Mouse (Mus musculus): ENCODE data around the gene Pcp2. TPM values are rescaled to one million over a fixed set of nuclear protein-coding genes. Genes with fewer than 3 reads are reported as not detected.

Gene Pcp2
- polyA plus RNA-seq, 1 experiment, result 2,128 TPM

DNA sequence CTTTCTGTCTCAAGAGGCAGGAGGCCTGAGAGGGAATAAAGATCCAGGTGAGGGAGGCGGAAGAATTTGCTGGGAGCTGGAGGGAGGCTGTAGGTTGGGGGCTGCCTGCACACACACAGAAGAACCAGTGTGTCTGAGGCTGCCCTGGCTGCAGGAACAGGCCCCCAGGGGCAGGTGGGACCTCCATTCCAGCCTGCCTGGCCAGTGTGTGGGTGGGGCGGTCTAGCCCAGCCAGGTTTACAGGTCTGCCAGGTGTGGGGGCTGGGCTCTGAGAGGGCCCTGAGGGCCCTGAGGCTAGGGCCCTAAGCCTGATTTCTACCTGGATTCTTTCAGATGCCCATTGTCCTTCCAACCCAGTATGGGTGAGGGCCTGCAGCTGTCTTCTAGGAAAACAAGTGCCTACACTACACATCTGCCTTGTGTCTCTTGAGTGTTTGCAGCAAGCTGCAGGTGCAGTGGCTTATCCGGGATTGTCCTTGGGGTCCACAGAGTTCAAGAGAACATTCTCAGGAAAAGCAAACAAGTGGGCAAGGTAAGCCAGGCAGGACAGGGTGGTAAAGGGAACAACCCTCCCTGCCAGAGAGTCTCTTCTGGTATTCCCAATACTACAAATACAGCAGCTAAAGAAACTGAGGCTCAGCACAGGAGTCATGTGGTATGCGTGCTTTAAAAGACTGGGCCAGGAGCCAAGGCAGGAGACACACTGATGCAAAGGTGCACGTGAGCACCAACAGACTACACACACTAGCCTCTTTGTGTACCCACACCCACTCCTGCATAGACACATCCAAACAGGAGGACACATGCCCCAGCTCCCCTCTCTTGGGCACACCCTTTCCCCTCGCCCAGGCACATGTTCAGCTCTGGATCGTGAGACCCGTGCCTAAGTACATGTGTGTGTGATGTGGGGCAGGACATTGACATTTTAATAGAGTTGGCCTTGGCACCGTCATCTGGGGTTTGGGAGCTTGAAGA, 45.7 kb downstream of the Pcp2 start:
- no peak for DNase-seq
- H3K27me3 ChIP-seq (ENCODE audit: control insufficient read depth, insufficient read depth, low read length), result no peaks in the 10 kb centered on the region
- no peak for TF ChIP-seq CTCF (IDR thresholded peaks at IDR 0.05; ENCODE audit: borderline replicate concordance, insufficient read depth, low read depth, low read length)
- TF ChIP-seq POLR2A (IDR thresholded peaks at IDR 0.05; ENCODE audit: borderline replicate concordance, insufficient read depth, low read length), result no peak
- no peak overlapping the region for H3K4me3 ChIP-seq (replicated peaks; ENCODE audit: insufficient read depth, low read depth, low read length)
- WGBS, result 81% methylated on average over 9 of the region's 9 CpGs
- no peak overlapping the region for H3K27ac ChIP-seq (ENCODE audit: insufficient read depth, low read length)
- no peaks in the 10 kb centered on the region for H3K4me1 ChIP-seq (ENCODE audit: control insufficient read depth, insufficient read depth, low read length)

DNA sequence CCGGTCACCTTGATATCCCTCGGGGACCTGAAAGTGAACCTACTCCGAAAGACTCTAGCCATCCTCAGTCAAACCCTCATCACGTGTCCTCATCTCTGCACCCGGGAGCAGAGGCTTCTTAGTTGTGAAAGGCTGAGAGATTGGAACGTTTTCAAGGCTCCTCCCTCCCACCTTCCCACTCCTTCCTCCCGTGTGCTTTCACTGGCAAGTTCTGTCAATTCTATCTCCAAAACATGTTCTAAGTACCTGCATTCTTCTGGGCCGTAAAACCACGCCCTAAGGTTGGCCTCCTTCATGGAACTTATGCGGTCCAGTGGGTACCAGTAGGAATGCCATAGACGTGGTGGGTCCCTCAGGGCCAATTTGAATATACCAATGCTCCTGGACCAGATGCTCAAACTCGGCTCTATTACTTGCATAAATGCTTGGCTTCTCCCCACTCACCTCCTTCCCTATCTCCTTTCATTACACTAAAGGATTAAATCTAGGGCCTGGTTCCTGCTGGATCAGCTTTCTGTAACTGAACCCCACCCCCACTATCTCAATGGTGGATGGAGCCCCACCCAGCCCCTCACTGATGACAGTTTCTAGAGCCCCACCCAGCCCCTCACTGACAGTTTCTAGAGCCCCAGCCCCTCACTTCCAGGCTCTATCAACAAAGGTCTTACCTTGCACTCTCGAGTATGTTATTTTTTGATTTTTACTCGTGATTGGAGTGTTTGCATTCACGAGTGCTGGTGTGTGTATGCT, 49.0 kb downstream of the Pcp2 start:
- no peak for DNase-seq
- H3K27me3 ChIP-seq (ENCODE audit: control insufficient read depth, insufficient read depth, low read length), result no peaks in the 10 kb centered on the region
- H3K4me3 ChIP-seq (replicated peaks; ENCODE audit: insufficient read depth, low read depth, low read length), result no peak overlapping the region
- H3K27ac ChIP-seq (ENCODE audit: insufficient read depth, low read length), result no peak overlapping the region
- WGBS, result 63% methylated on average over 15 of the region's 15 CpGs
- TF ChIP-seq CTCF (IDR thresholded peaks at IDR 0.05; ENCODE audit: borderline replicate concordance, insufficient read depth, low read depth, low read length), result no peak
- TF ChIP-seq POLR2A (IDR thresholded peaks at IDR 0.05; ENCODE audit: borderline replicate concordance, insufficient read depth, low read length), result no peak
- H3K4me1 ChIP-seq (ENCODE audit: control insufficient read depth, insufficient read depth, low read length), result no peaks in the 10 kb centered on the region

DNA sequence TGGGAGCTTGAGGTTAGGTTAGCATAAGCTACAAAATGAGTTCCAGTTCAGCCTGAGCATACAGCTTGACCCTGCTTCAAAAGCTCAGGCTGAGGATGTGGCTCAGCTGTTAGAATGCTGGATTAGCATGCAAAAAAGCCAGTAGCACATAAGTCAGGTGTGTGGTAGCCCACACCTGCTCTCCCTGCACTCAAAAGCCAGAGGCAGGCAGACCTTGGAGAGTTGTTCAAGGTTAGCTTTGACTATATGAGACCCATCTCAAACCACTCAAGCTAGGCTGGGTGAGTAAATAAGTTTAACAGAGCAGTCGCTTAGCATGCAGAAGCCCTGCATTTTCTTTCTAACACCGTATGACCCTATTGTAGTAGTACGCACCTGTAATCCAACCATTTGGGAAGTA, 50.8 kb downstream of the Pcp2 start:
- TF ChIP-seq POLR2A (IDR thresholded peaks at IDR 0.05; ENCODE audit: borderline replicate concordance, insufficient read depth, low read length) (no peak), CTCF (IDR thresholded peaks at IDR 0.05; ENCODE audit: borderline replicate concordance, insufficient read depth, low read depth, low read length) (no peak)
- no peak for DNase-seq
- H3K4me3 ChIP-seq (replicated peaks; ENCODE audit: insufficient read depth, low read depth, low read length), result no peak overlapping the region
- no peak overlapping the region for H3K27ac ChIP-seq (ENCODE audit: insufficient read depth, low read length)
- WGBS, result 93% methylated on average over 3 of the region's 3 CpGs
- no peaks in the 10 kb centered on the region for H3K4me1 ChIP-seq (ENCODE audit: control insufficient read depth, insufficient read depth, low read length)
- H3K27me3 ChIP-seq (ENCODE audit: control insufficient read depth, insufficient read depth, low read length), result no peaks in the 10 kb centered on the region

Other genes starting within 250 kb of the Pcp2 start
- gene Arhgef18, start 232.5 kb downstream of the Pcp2 start, polyA plus RNA-seq (2012; rRNA removed), result 31.2 and 34.0 TPM in 2 replicates
- 1.2 and 1.5 TPM in 2 replicates for gene Pex11g, start 157.9 kb downstream of the Pcp2 start, polyA plus RNA-seq (2012; rRNA removed)
- gene Tex45, start 154.7 kb downstream of the Pcp2 start, polyA plus RNA-seq (2012; rRNA removed), result 0.08 and 0.26 TPM in 2 replicates
- gene Zfp358, start 132.4 kb downstream of the Pcp2 start, polyA plus RNA-seq (2012; rRNA removed), result 47.2 and 49.6 TPM in 2 replicates
- 295 and 322 TPM in 2 replicates for gene Mcoln1, start 125.1 kb downstream of the Pcp2 start, polyA plus RNA-seq (2012; rRNA removed)
- 80.0 and 83.9 TPM in 2 replicates for gene Pnpla6, start 110.2 kb downstream of the Pcp2 start, polyA plus RNA-seq (2012; rRNA removed)
- gene C330021F23Rik, start 57.6 kb downstream of the Pcp2 start, polyA plus RNA-seq (2012; rRNA removed), result 0.28 and 0.30 TPM in 2 replicates
- gene Camsap3, start 38.3 kb downstream of the Pcp2 start, polyA plus RNA-seq (2012; rRNA removed), result 31.4 and 32.1 TPM in 2 replicates
- 63.5 and 71.7 TPM in 2 replicates for gene Xab2, start 4.2 kb downstream of the Pcp2 start, polyA plus RNA-seq (2012; rRNA removed)
- gene Pet100, start 4.0 kb downstream of the Pcp2 start, polyA plus RNA-seq (2012; rRNA removed), result 65.3 and 65.4 TPM in 2 replicates
- gene Stxbp2, start 5.4 kb upstream of the Pcp2 start, polyA plus RNA-seq (2012; rRNA removed), result 204 and 217 TPM in 2 replicates
- gene Retn, start 30.2 kb upstream of the Pcp2 start, polyA plus RNA-seq (2012; rRNA removed), result 0.32 and 0.46 TPM in 2 replicates
- gene Mcemp1, start 40.2 kb upstream of the Pcp2 start, polyA plus RNA-seq (2012; rRNA removed), result 0.51 and 0.61 TPM in 2 replicates
- 40.0 and 46.6 TPM in 2 replicates for gene Fcor, start 46.8 kb upstream of the Pcp2 start, polyA plus RNA-seq (2012; rRNA removed)
- 50.2 and 56.0 TPM in 2 replicates for gene Trappc5, start 50.8 kb upstream of the Pcp2 start, polyA plus RNA-seq (2012; rRNA removed)
- gene Fcer2a, start 68.6 kb upstream of the Pcp2 start, polyA plus RNA-seq (2012; rRNA removed), result 0.47 and 0.82 TPM in 2 replicates
- gene Clec4g, start 95.1 kb upstream of the Pcp2 start, polyA plus RNA-seq (2012; rRNA removed), result not detected in 2 replicates
- 0.18 TPM in 1 of 2 replicates, not detected in the other for gene Cd209a, start 123.4 kb upstream of the Pcp2 start, polyA plus RNA-seq (2012; rRNA removed)
- not detected in 2 replicates for gene Cd209e, start 228.8 kb upstream of the Pcp2 start, polyA plus RNA-seq (2012; rRNA removed)

Data from cerebellum, adult 2 months (tissue).